Mouse (Mus musculus): ENCODE data around the gene Tnf. TPM values are rescaled to one million over a fixed set of nuclear protein-coding genes. Genes with fewer than 3 reads are reported as not detected.

Gene Tnf
- polyA plus RNA-seq, 1 experiment from 2014 or later, result 0.09 TPM

GRCm38 (mm10) chr17:35232659-35233058 is 30.9 kb upstream of the Tnf start:
- Histone ChIP-seq H3K4me2 (no peak overlapping the region), H3K27me3 (replicated peaks) (no peaks in the 10 kb centered on the region), H3K4me3 (replicated peaks) (no peak overlapping the region), H3K9me3 (replicated peaks) (no peaks in the 10 kb centered on the region), H3K4me1 (peaks cover 48% of the 10 kb centered on the region), H3K27ac (replicated peaks) (no peak overlapping the region), H3K9ac (replicated peaks) (no peak overlapping the region), H3K36me3 (peaks cover 38% of the 10 kb centered on the region)
- no peak for ATAC-seq (ENCODE audit: low FRiP score)
- WGBS, result 86% methylated on average over 5 of the region's 5 CpGs

- ATAC-seq (ENCODE audit: low FRiP score), result no peak
- H3K27me3 ChIP-seq (replicated peaks), result no peaks in the 10 kb centered on the region
- H3K27ac ChIP-seq (replicated peaks), result no peak overlapping the region; the same call in 1 of the 2 replicates
- H3K4me3 ChIP-seq (replicated peaks), result peak overlapping the region; percentile 9; the same call in 1 of the 2 replicates
- peak overlapping the region; percentile 23; the same call in 1 of the 2 replicates for H3K4me2 ChIP-seq
- H3K4me1 ChIP-seq, result peaks cover 42% of the 10 kb centered on the region
- H3K9ac ChIP-seq (replicated peaks), result no peak overlapping the region; the same call in 1 of the 2 replicates
- WGBS, result 10% methylated on average over 12 of the region's 12 CpGs
- H3K9me3 ChIP-seq (replicated peaks), result no peaks in the 10 kb centered on the region
- peaks cover 44% of the 10 kb centered on the region for H3K36me3 ChIP-seq
These were observed 30.2 kb upstream of the Tnf start for GRCm38 (mm10) chr17:35232043-35232442.

- H3K36me3 ChIP-seq, result peaks cover 47% of the 10 kb centered on the region
- no peak for ATAC-seq (ENCODE audit: low FRiP score)
- 91% methylated on average over 10 of the region's 10 CpGs for WGBS
- no peak overlapping the region for H3K9ac ChIP-seq (replicated peaks)
- no peak overlapping the region for H3K27ac ChIP-seq (replicated peaks)
- peaks cover 35% of the 10 kb centered on the region for H3K4me1 ChIP-seq
- no peak overlapping the region for H3K4me2 ChIP-seq
- H3K27me3 ChIP-seq (replicated peaks), result no peaks in the 10 kb centered on the region
- no peak overlapping the region for H3K4me3 ChIP-seq (replicated peaks)
- H3K9me3 ChIP-seq (replicated peaks), result no peaks in the 10 kb centered on the region
These were observed 29.2 kb upstream of the Tnf start for GRCm38 (mm10) chr17:35231022-35231421.

GRCm38 (mm10) chr17:35226561-35227046 is 24.8 kb upstream of the Tnf start:
- ATAC-seq (ENCODE audit: low FRiP score), result no peak
- Histone ChIP-seq H3K4me3 (replicated peaks) (no peak overlapping the region), H3K36me3 (peaks cover 49% of the 10 kb centered on the region), H3K9ac (replicated peaks) (no peak overlapping the region), H3K27ac (replicated peaks) (no peak overlapping the region), H3K4me2 (no peak overlapping the region), H3K27me3 (replicated peaks) (no peaks in the 10 kb centered on the region), H3K9me3 (replicated peaks) (no peaks in the 10 kb centered on the region), H3K4me1 (peaks cover under 1% of the 10 kb centered on the region)
- WGBS, result 90% methylated on average over 14 of the region's 14 CpGs

- 99% methylated on average over 5 of the region's 5 CpGs for WGBS
- ATAC-seq (ENCODE audit: low FRiP score), result no peak
- Histone ChIP-seq H3K27me3 (replicated peaks) (no peaks in the 10 kb centered on the region), H3K4me1 (no peaks in the 10 kb centered on the region), H3K4me3 (replicated peaks) (no peak overlapping the region), H3K9ac (replicated peaks) (no peak overlapping the region), H3K36me3 (peaks cover 46% of the 10 kb centered on the region), H3K4me2 (no peak overlapping the region), H3K27ac (replicated peaks) (no peak overlapping the region), H3K9me3 (replicated peaks) (no peaks in the 10 kb centered on the region)
These were observed 23.6 kb upstream of the Tnf start for GRCm38 (mm10) chr17:35225456-35225855.

- no peaks in the 10 kb centered on the region for H3K27me3 ChIP-seq (replicated peaks)
- no peak overlapping the region for H3K4me3 ChIP-seq (replicated peaks)
- no peaks in the 10 kb centered on the region for H3K9me3 ChIP-seq (replicated peaks)
- H3K36me3 ChIP-seq, result peaks cover 49% of the 10 kb centered on the region
- H3K9ac ChIP-seq (replicated peaks), result no peak overlapping the region
- H3K4me2 ChIP-seq, result no peak overlapping the region
- 98% methylated on average over 4 of the region's 4 CpGs for WGBS
- no peaks in the 10 kb centered on the region for H3K4me1 ChIP-seq
- no peak for ATAC-seq (ENCODE audit: low FRiP score)
- H3K27ac ChIP-seq (replicated peaks), result no peak overlapping the region
These were observed 22.8 kb upstream of the Tnf start for GRCm38 (mm10) chr17:35224641-35225040.

GRCm38 (mm10) chr17:35222299-35222698 is 20.5 kb upstream of the Tnf start:
- no peaks in the 10 kb centered on the region for H3K4me1 ChIP-seq
- no peak for ATAC-seq (ENCODE audit: low FRiP score)
- no peak overlapping the region for H3K27ac ChIP-seq (replicated peaks)
- H3K4me3 ChIP-seq (replicated peaks), result no peak overlapping the region
- H3K9ac ChIP-seq (replicated peaks), result no peak overlapping the region
- H3K36me3 ChIP-seq, result peaks cover 29% of the 10 kb centered on the region
- H3K9me3 ChIP-seq (replicated peaks), result no peaks in the 10 kb centered on the region
- WGBS, result 74% methylated on average over 6 of the region's 6 CpGs
- no peak overlapping the region for H3K4me2 ChIP-seq
- no peaks in the 10 kb centered on the region for H3K27me3 ChIP-seq (replicated peaks)

GRCm38 (mm10) chr17:35220156-35220952 is 18.5 kb upstream of the Tnf start, which contains the start of gene Gm16181:
Gene Gm16181, plus strand, starts transcription at chr17:35220834.
- H3K9ac ChIP-seq (replicated peaks), result no peak within 1 kb of the TSS
- H3K27ac ChIP-seq (replicated peaks), result no peak within 1 kb of the TSS
- no peak within 1 kb of the TSS for H3K4me2 ChIP-seq
- ATAC-seq (ENCODE audit: low FRiP score), result no peak
- no peaks in the 10 kb centered on the region for H3K4me1 ChIP-seq
- 85% methylated on average over 28 of the region's 28 CpGs for WGBS
- H3K27me3 ChIP-seq (replicated peaks), result no peaks in the 10 kb centered on the region
- H3K36me3 ChIP-seq, result peaks cover 23% of the 10 kb centered on the region
- no peaks in the 10 kb centered on the region for H3K9me3 ChIP-seq (replicated peaks)
- H3K4me3 ChIP-seq (replicated peaks), result no peak within 1 kb of the TSS

- H3K27me3 ChIP-seq (replicated peaks), result no peaks in the 10 kb centered on the region
- no peaks in the 10 kb centered on the region for H3K9me3 ChIP-seq (replicated peaks)
- peaks cover 17% of the 10 kb centered on the region for H3K36me3 ChIP-seq
- H3K27ac ChIP-seq (replicated peaks), result no peak overlapping the region
- no peaks in the 10 kb centered on the region for H3K4me1 ChIP-seq
- no peak overlapping the region for H3K4me3 ChIP-seq (replicated peaks)
- ATAC-seq (ENCODE audit: low FRiP score), result no peak
- 91% methylated on average over 6 of the region's 6 CpGs for WGBS
- no peak overlapping the region for H3K4me2 ChIP-seq
- no peak overlapping the region for H3K9ac ChIP-seq (replicated peaks)
These were observed 17.8 kb upstream of the Tnf start for GRCm38 (mm10) chr17:35219601-35220041.

GRCm38 (mm10) chr17:35218516-35219193 is 16.8 kb upstream of the Tnf start:
- WGBS, result 85% methylated on average over 18 of the region's 18 CpGs
- ATAC-seq (ENCODE audit: low FRiP score), result no peak

GRCm38 (mm10) chr17:35213071-35213470 is 11.3 kb upstream of the Tnf start:
- Histone ChIP-seq H3K4me1 (no peaks in the 10 kb centered on the region), H3K36me3 (no peaks in the 10 kb centered on the region), H3K9ac (replicated peaks) (no peak overlapping the region), H3K27me3 (replicated peaks) (no peaks in the 10 kb centered on the region), H3K27ac (replicated peaks) (no peak overlapping the region), H3K4me3 (replicated peaks) (no peak overlapping the region), H3K9me3 (replicated peaks) (no peaks in the 10 kb centered on the region), H3K4me2 (no peak overlapping the region)
- ATAC-seq (ENCODE audit: low FRiP score), result no peak
- WGBS, result 93% methylated on average over 5 of the region's 5 CpGs

More at GRCm38 (mm10) chr17:35218516-35219193, 16.8 kb upstream of the Tnf start:
- Histone ChIP-seq H3K36me3 (peaks cover 17% of the 10 kb centered on the region), H3K9ac (replicated peaks) (no peak overlapping the region), H3K9me3 (replicated peaks) (no peaks in the 10 kb centered on the region), H3K27me3 (replicated peaks) (no peaks in the 10 kb centered on the region), H3K4me3 (replicated peaks) (no peak overlapping the region), H3K4me1 (no peaks in the 10 kb centered on the region), H3K4me2 (no peak overlapping the region), H3K27ac (replicated peaks) (no peak overlapping the region)

- H3K9me3 ChIP-seq (replicated peaks), result no peaks in the 10 kb centered on the region
- H3K27me3 ChIP-seq (replicated peaks), result no peaks in the 10 kb centered on the region
- no peak overlapping the region for H3K9ac ChIP-seq (replicated peaks)
- H3K4me3 ChIP-seq (replicated peaks), result no peak overlapping the region
- 74% methylated on average over 3 of the region's 3 CpGs for WGBS
- no peaks in the 10 kb centered on the region for H3K36me3 ChIP-seq
- H3K4me2 ChIP-seq, result no peak overlapping the region
- ATAC-seq (ENCODE audit: low FRiP score), result no peak
- H3K4me1 ChIP-seq, result no peaks in the 10 kb centered on the region
- H3K27ac ChIP-seq (replicated peaks), result no peak overlapping the region
These were observed 8.8 kb upstream of the Tnf start for GRCm38 (mm10) chr17:35210593-35210992.

Data from neural tube, embryonic 15.5 days (tissue).